Mouse (Mus musculus): ENCODE results near the gene a. TPM values are rescaled to one million over a fixed set of nuclear protein-coding genes. Genes with fewer than 3 reads are reported as not detected.
"Not testable (repeated sequence)": the region's sequence is repeated elsewhere in the genome, so short reads cannot be mapped to it uniquely, and the experiment has no call there.

Gene a
- polyA plus RNA-seq, 1 experiment, result not detected

GRCm38 (mm10) chr2:154869954-154870641 is 78.9 kb downstream of the a start:
- TF ChIP-seq POLR2A (IDR thresholded peaks at IDR 0.05; ENCODE audit: low read depth, low read length) (no peak), CTCF (conservative IDR thresholded peaks at IDR 0.05; ENCODE audit: insufficient read depth, insufficient read length, low read depth, low read length) (no peak)
- no peak for DNase-seq
- no peaks in the 10 kb centered on the region for H3K27me3 ChIP-seq (replicated peaks; ENCODE audit: control insufficient read depth, insufficient read depth, low read length)
- no peaks in the 10 kb centered on the region for H3K4me1 ChIP-seq (ENCODE audit: control insufficient read depth, insufficient read depth, low read length)
- no peak overlapping the region for H3K27ac ChIP-seq (ENCODE audit: insufficient read depth, low read depth, low read length)
- H3K4me3 ChIP-seq (ENCODE audit: insufficient read depth, low read depth, low read length), result no peak overlapping the region
- peaks cover 15% of the 10 kb centered on the region for H3K36me3 ChIP-seq (ENCODE audit: control insufficient read depth, insufficient read depth, low read length)

- Histone ChIP-seq H3K4me3 (ENCODE audit: insufficient read depth, low read depth, low read length) (no peak overlapping the region), H3K36me3 (ENCODE audit: control insufficient read depth, insufficient read depth, low read length) (peaks cover 14% of the 10 kb centered on the region), H3K27me3 (replicated peaks; ENCODE audit: control insufficient read depth, insufficient read depth, low read length) (no peaks in the 10 kb centered on the region), H3K27ac (ENCODE audit: insufficient read depth, low read depth, low read length) (no peak overlapping the region), H3K4me1 (ENCODE audit: control insufficient read depth, insufficient read depth, low read length) (no peaks in the 10 kb centered on the region)
- TF ChIP-seq POLR2A (IDR thresholded peaks at IDR 0.05; ENCODE audit: low read depth, low read length) (no peak), CTCF (conservative IDR thresholded peaks at IDR 0.05; ENCODE audit: insufficient read depth, insufficient read length, low read depth, low read length) (no peak)
- WGBS, result 79% methylated on average over 2 of the region's 2 CpGs
- DNase-seq, result no peak
Measured at GRCm38 (mm10) chr2:154876621-154877020, 85.4 kb downstream of the a start.

- WGBS, result 9% methylated on average over 2 of the region's 2 CpGs
- H3K27me3 ChIP-seq (replicated peaks; ENCODE audit: control insufficient read depth, insufficient read depth, low read length), result no peaks in the 10 kb centered on the region
- TF ChIP-seq CTCF (conservative IDR thresholded peaks at IDR 0.05; ENCODE audit: insufficient read depth, insufficient read length, low read depth, low read length) (no peak), POLR2A (IDR thresholded peaks at IDR 0.05; ENCODE audit: low read depth, low read length) (no peak)
- no peak for DNase-seq
- H3K4me3 ChIP-seq (ENCODE audit: insufficient read depth, low read depth, low read length), result peak overlapping the region; percentile 78; the same call in 1 of the 2 replicates
- H3K4me1 ChIP-seq (ENCODE audit: control insufficient read depth, insufficient read depth, low read length), result no peaks in the 10 kb centered on the region
- peaks cover 3% of the 10 kb centered on the region; the same call in 1 of the 2 replicates for H3K36me3 ChIP-seq (ENCODE audit: control insufficient read depth, insufficient read depth, low read length)
- no peak overlapping the region for H3K27ac ChIP-seq (ENCODE audit: insufficient read depth, low read depth, low read length)
Measured at GRCm38 (mm10) chr2:154891585-154891984, 100.4 kb downstream of the a start.

- no peaks in the 10 kb centered on the region for H3K27me3 ChIP-seq (replicated peaks; ENCODE audit: control insufficient read depth, insufficient read depth, low read length)
- peak within 1 kb of the TSS; percentile 78 for H3K4me3 ChIP-seq (ENCODE audit: insufficient read depth, low read depth, low read length)
- peak; percentile 99 for DNase-seq
- under 1% methylated on average over 75 of the region's 75 CpGs for WGBS
- H3K36me3 ChIP-seq (ENCODE audit: control insufficient read depth, insufficient read depth, low read length), result no peaks in the 10 kb centered on the region
- TF ChIP-seq POLR2A (IDR thresholded peaks at IDR 0.05; ENCODE audit: low read depth, low read length) (no peak), CTCF (conservative IDR thresholded peaks at IDR 0.05; ENCODE audit: insufficient read depth, insufficient read length, low read depth, low read length) (no peak)
- H3K27ac ChIP-seq (ENCODE audit: insufficient read depth, low read depth, low read length), result peak within 1 kb of the TSS; percentile 11
- no peaks in the 10 kb centered on the region for H3K4me1 ChIP-seq (ENCODE audit: control insufficient read depth, insufficient read depth, low read length)
Measured at GRCm38 (mm10) chr2:154892201-154893044, 101.2 kb downstream of the a start, which contains the start of gene Eif2s2. TSS of gene Eif2s2 (minus strand) at chr2:154892935.

- peak overlapping the region; percentile 35 for H3K4me3 ChIP-seq (ENCODE audit: insufficient read depth, low read depth, low read length)
- 8% methylated on average over 12 of the region's 12 CpGs for WGBS
- no peaks in the 10 kb centered on the region for H3K27me3 ChIP-seq (replicated peaks; ENCODE audit: control insufficient read depth, insufficient read depth, low read length)
- no peak for TF ChIP-seq CTCF (conservative IDR thresholded peaks at IDR 0.05; ENCODE audit: insufficient read depth, insufficient read length, low read depth, low read length)
- no peak overlapping the region for H3K27ac ChIP-seq (ENCODE audit: insufficient read depth, low read depth, low read length)
- no peaks in the 10 kb centered on the region for H3K36me3 ChIP-seq (ENCODE audit: control insufficient read depth, insufficient read depth, low read length)
- H3K4me1 ChIP-seq (ENCODE audit: control insufficient read depth, insufficient read depth, low read length), result no peaks in the 10 kb centered on the region
- no peak for DNase-seq
Measured at GRCm38 (mm10) chr2:154893045-154893385, 101.8 kb downstream of the a start.

GRCm38 (mm10) chr2:154893548-154893947 is 102.3 kb downstream of the a start:
- TF ChIP-seq POLR2A (IDR thresholded peaks at IDR 0.05; ENCODE audit: low read depth, low read length) (no peak), CTCF (conservative IDR thresholded peaks at IDR 0.05; ENCODE audit: insufficient read depth, insufficient read length, low read depth, low read length) (no peak)
- no peaks in the 10 kb centered on the region for H3K27me3 ChIP-seq (replicated peaks; ENCODE audit: control insufficient read depth, insufficient read depth, low read length)
- no peak for DNase-seq
- WGBS, result 66% methylated on average over 4 of the region's 4 CpGs
- no peak overlapping the region for H3K27ac ChIP-seq (ENCODE audit: insufficient read depth, low read depth, low read length)
- H3K4me3 ChIP-seq (ENCODE audit: insufficient read depth, low read depth, low read length), result no peak overlapping the region
- H3K4me1 ChIP-seq (ENCODE audit: control insufficient read depth, insufficient read depth, low read length), result no peaks in the 10 kb centered on the region
- no peaks in the 10 kb centered on the region for H3K36me3 ChIP-seq (ENCODE audit: control insufficient read depth, insufficient read depth, low read length)

GRCm38 (mm10) chr2:154899004-154899403 is 107.8 kb downstream of the a start:
- H3K4me3 ChIP-seq (ENCODE audit: insufficient read depth, low read depth, low read length); H3K36me3 ChIP-seq (ENCODE audit: control insufficient read depth, insufficient read depth, low read length); H3K27me3 ChIP-seq (replicated peaks; ENCODE audit: control insufficient read depth, insufficient read depth, low read length); DNase-seq; H3K4me1 ChIP-seq (ENCODE audit: control insufficient read depth, insufficient read depth, low read length); H3K27ac ChIP-seq (ENCODE audit: insufficient read depth, low read depth, low read length): not testable (repeated sequence)
- 93% methylated on average over 8 of the region's 8 CpGs for WGBS

GRCm38 (mm10) chr2:154899412-154899811 is 108.2 kb downstream of the a start:
- H3K27me3 ChIP-seq (replicated peaks; ENCODE audit: control insufficient read depth, insufficient read depth, low read length); H3K4me3 ChIP-seq (ENCODE audit: insufficient read depth, low read depth, low read length); DNase-seq; H3K4me1 ChIP-seq (ENCODE audit: control insufficient read depth, insufficient read depth, low read length); H3K36me3 ChIP-seq (ENCODE audit: control insufficient read depth, insufficient read depth, low read length); H3K27ac ChIP-seq (ENCODE audit: insufficient read depth, low read depth, low read length): not testable (repeated sequence)
- WGBS, result 85% methylated on average over 4 of the region's 4 CpGs
